Mouse (Mus musculus) gastrocnemius, postnatal 14 days (tissue): ENCODE data around the gene Car6. TPM values are rescaled to one million over a fixed set of nuclear protein-coding genes. Genes with fewer than 3 reads are reported as not detected.

ENCODE experiments used
- DNase-seq: peaks from one replicate; pipeline ENCODE4 v3.0.0; 2021; ENCODE audit warnings: mixed read lengths
- intact Hi-C: fragments of 180-260 bp; cut with DNase I; formaldehyde crosslinking; loops from one replicate; pipeline ENCODE4 v1.15.1; 2025; ENCODE audit warnings: low total_unique reads
- total RNA-seq, 2 experiments: library from RNA; stranded (reverse); gene quantifications; 2 replicates each; pipeline ENCODE4 v1.2.3; 2021

The Car6 gene
- total RNA-seq, 2 experiments from 2014 or later, result 0.29 TPM; not detected in 1

GRCm38 (mm10) chr4:150230460-150231407 is 29.6 kb upstream of the Car6 start:
- intact Hi-C loops, result no loop called here
- peak; percentile 71 for DNase-seq

- intact Hi-C loops, result no loop called here
- DNase-seq, result no peak
Observed at GRCm38 (mm10) chr4:150229747-150230390, 28.7 kb upstream of the Car6 start.

GRCm38 (mm10) chr4:150228581-150229348 is 27.6 kb upstream of the Car6 start:
- no peak for DNase-seq
- intact Hi-C loops, result no loop called here

GRCm38 (mm10) chr4:150226818-150227688 is 25.9 kb upstream of the Car6 start:
- DNase-seq, result peak; percentile 80
- intact Hi-C loops, result no loop called here

- DNase-seq, result no peak
- intact Hi-C loops, result no loop called here
Observed at GRCm38 (mm10) chr4:150225700-150226099, 24.6 kb upstream of the Car6 start.

- intact Hi-C loops, result no loop called here
- no peak for DNase-seq
Observed at GRCm38 (mm10) chr4:150223830-150224229, 22.7 kb upstream of the Car6 start.

- no peak for DNase-seq
- intact Hi-C loops, result no loop called here
Observed at GRCm38 (mm10) chr4:150221017-150221640, 20.0 kb upstream of the Car6 start.

GRCm38 (mm10) chr4:150220584-150220983 is 19.5 kb upstream of the Car6 start:
- intact Hi-C loops, result no loop called here
- peak; percentile 37 for DNase-seq

GRCm38 (mm10) chr4:150219501-150220292 is 18.6 kb upstream of the Car6 start:
- DNase-seq, result peak; percentile 39
- intact Hi-C loops, result loop anchor here (5.0 kb wide), 1 partner anchor 47 kb away; no protein-coding TSS in a partner anchor

- intact Hi-C loops, result loop anchor here (5.0 kb wide), 1 partner anchor 46 kb away; no protein-coding TSS in a partner anchor
Observed at GRCm38 (mm10) chr4:150217935-150218334, 16.8 kb upstream of the Car6 start.

GRCm38 (mm10) chr4:150217042-150217554 is 16.0 kb upstream of the Car6 start:
- no peak for DNase-seq
- intact Hi-C loops, result loop anchor here (5.0 kb wide), 1 partner anchor 45 kb away; no protein-coding TSS in a partner anchor

More at GRCm38 (mm10) chr4:150217935-150218334, 16.8 kb upstream of the Car6 start:
- no peak for DNase-seq

GRCm38 (mm10) chr4:150216423-150216822 is 15.3 kb upstream of the Car6 start:
- DNase-seq, result no peak
- intact Hi-C loops, result loop anchor here (5.0 kb wide), 1 partner anchor 44 kb away; no protein-coding TSS in a partner anchor

- no peak for DNase-seq
- intact Hi-C loops, result loop anchor here (2.0 kb wide), 1 partner anchor 33 kb away; no protein-coding TSS in a partner anchor
Observed at GRCm38 (mm10) chr4:150213910-150214309, 12.8 kb upstream of the Car6 start.

- intact Hi-C loops, result loop anchor here (2.0 kb wide), 1 partner anchor 32 kb away; no protein-coding TSS in a partner anchor
- DNase-seq, result peak; percentile 36
Observed at GRCm38 (mm10) chr4:150212553-150212971, 11.4 kb upstream of the Car6 start.

GRCm38 (mm10) chr4:150211930-150212552 is 10.9 kb upstream of the Car6 start:
- intact Hi-C loops, result loop anchor here (2.0 kb wide), 1 partner anchor 31 kb away; no protein-coding TSS in a partner anchor
- DNase-seq, result no peak

- no peak for DNase-seq
- intact Hi-C loops, result no loop called here
Observed at GRCm38 (mm10) chr4:150210306-150210705, 9.2 kb upstream of the Car6 start.

- no peak for DNase-seq
- intact Hi-C loops, result no loop called here
Observed at GRCm38 (mm10) chr4:150209751-150210150, 8.6 kb upstream of the Car6 start.
